Mouse (Mus musculus): Measurements from ENCODE around the gene Angptl2.

GRCm38 (mm10) chr2:33183321-33183720 is 32.5 kb upstream of the Angptl2 start:
- no peak for TF ChIP-seq CTCF (IDR thresholded peaks at IDR 0.05; ENCODE audit: borderline replicate concordance, extremely low read depth, insufficient read depth, insufficient read length)
- no peak for TF ChIP-seq POLR2A (IDR thresholded peaks at IDR 0.05; ENCODE audit: borderline replicate concordance, extremely low read depth, insufficient read depth, insufficient read length, poor library complexity, severe bottlenecking)
